Mouse (Mus musculus): ENCODE results near the gene Cacna1d.

Gene Cacna1d

GRCm38 (mm10) chr14:30168902-30169301 lies 322.4 kb downstream of the Cacna1d start:
- DNase-seq (ENCODE audit: low spot score in 2 of 2), result no peak

- DNase-seq (ENCODE audit: low spot score in 2 of 2), result no peak
Measured at GRCm38 (mm10) chr14:30168387-30168786, 322.9 kb downstream of the Cacna1d start.

GRCm38 (mm10) chr14:30167606-30168005 lies 323.6 kb downstream of the Cacna1d start:
- DNase-seq (ENCODE audit: low spot score in 2 of 2), result no peak

GRCm38 (mm10) chr14:30166036-30166435 lies 325.2 kb downstream of the Cacna1d start:
- DNase-seq (ENCODE audit: low spot score in 2 of 2), result no peak

- peak in 1 of 2 experiments; percentile 73 for DNase-seq (ENCODE audit: low spot score in 2 of 2)
Measured at GRCm38 (mm10) chr14:30163733-30164708, 327.2 kb downstream of the Cacna1d start.

- DNase-seq (ENCODE audit: low spot score in 2 of 2), result peak in 1 of 2 experiments; percentile 33
Measured at GRCm38 (mm10) chr14:30147774-30148173, 343.5 kb downstream of the Cacna1d start.

GRCm38 (mm10) chr14:30138379-30138964 lies 352.8 kb downstream of the Cacna1d start:
- DNase-seq (ENCODE audit: low spot score in 2 of 2), result no peak

- DNase-seq (ENCODE audit: low spot score in 2 of 2), result no peak
Measured at GRCm38 (mm10) chr14:30137961-30138360, 353.3 kb downstream of the Cacna1d start.

- DNase-seq (ENCODE audit: low spot score in 2 of 2), result peak; percentile 33 to 94
Measured at GRCm38 (mm10) chr14:30136965-30137364, 354.3 kb downstream of the Cacna1d start.

- DNase-seq (ENCODE audit: low spot score in 2 of 2), result no peak
Measured at GRCm38 (mm10) chr14:30135351-30135750, 355.9 kb downstream of the Cacna1d start.

GRCm38 (mm10) chr14:30133684-30134083 lies 357.6 kb downstream of the Cacna1d start:
- DNase-seq (ENCODE audit: low spot score in 2 of 2), result no peak

- no peak for DNase-seq (ENCODE audit: low spot score in 2 of 2)
Measured at GRCm38 (mm10) chr14:30131256-30131655, 360.0 kb downstream of the Cacna1d start.

- DNase-seq (ENCODE audit: low spot score in 2 of 2), result no peak
Measured at GRCm38 (mm10) chr14:30130092-30130491, 361.2 kb downstream of the Cacna1d start.

- no peak for DNase-seq (ENCODE audit: low spot score in 2 of 2)
Measured at GRCm38 (mm10) chr14:30129378-30129777, 361.9 kb downstream of the Cacna1d start.

GRCm38 (mm10) chr14:30124951-30125690 lies 366.1 kb downstream of the Cacna1d start:
- DNase-seq (ENCODE audit: low spot score in 2 of 2), result peak; percentile 64 to 84

- no peak for DNase-seq (ENCODE audit: low spot score in 2 of 2)
Measured at GRCm38 (mm10) chr14:30120023-30120422, 371.2 kb downstream of the Cacna1d start.

- no peak for DNase-seq (ENCODE audit: low spot score in 2 of 2)
Measured at GRCm38 (mm10) chr14:30113392-30114108, 377.7 kb downstream of the Cacna1d start.

- DNase-seq (ENCODE audit: low spot score in 2 of 2), result no peak
Measured at GRCm38 (mm10) chr14:30109079-30109478, 382.2 kb downstream of the Cacna1d start.

GRCm38 (mm10) chr14:30106550-30106949 lies 384.7 kb downstream of the Cacna1d start:
- no peak for DNase-seq (ENCODE audit: low spot score in 2 of 2)

GRCm38 (mm10) chr14:30105551-30105950 lies 385.7 kb downstream of the Cacna1d start:
- DNase-seq (ENCODE audit: low spot score in 2 of 2), result no peak

- DNase-seq (ENCODE audit: low spot score in 2 of 2), result no peak
Measured at GRCm38 (mm10) chr14:30103946-30104536, 387.2 kb downstream of the Cacna1d start.

Measured in left cerebral cortex, adult 9 months (tissue).